Mouse (Mus musculus) brain, adult 2 months (tissue): Measurements from ENCODE around the gene P2ry10b.

Experiments
- DNase-seq: peaks from one replicate; pipeline ENCODE4 v3.0.0; 2011; ENCODE audit warnings: low read depth, low spot score

Gene P2ry10b

DNA sequence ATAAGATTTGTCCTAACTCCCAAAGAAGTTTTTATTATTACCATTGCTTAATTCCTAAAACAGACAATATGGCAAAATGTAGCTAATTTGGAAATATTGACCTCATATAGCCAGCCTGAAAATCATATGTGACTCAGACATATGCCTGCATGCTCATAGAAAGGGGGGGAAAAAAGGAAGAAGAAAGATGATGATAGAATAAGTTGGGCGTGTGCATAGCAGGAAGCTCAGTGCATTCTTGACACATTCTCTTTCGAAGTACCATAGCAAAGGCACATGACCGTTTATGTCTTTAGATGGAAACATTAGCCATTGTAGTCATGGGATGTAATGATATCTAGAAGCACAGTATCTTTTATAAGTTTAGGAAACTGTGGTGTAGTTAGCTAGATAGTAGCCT is at the start of gene P2ry10b:
Gene P2ry10b (plus strand): TSS at position 247 of the 400 bp plus-strand sequence.
- no peak for DNase-seq

DNA sequence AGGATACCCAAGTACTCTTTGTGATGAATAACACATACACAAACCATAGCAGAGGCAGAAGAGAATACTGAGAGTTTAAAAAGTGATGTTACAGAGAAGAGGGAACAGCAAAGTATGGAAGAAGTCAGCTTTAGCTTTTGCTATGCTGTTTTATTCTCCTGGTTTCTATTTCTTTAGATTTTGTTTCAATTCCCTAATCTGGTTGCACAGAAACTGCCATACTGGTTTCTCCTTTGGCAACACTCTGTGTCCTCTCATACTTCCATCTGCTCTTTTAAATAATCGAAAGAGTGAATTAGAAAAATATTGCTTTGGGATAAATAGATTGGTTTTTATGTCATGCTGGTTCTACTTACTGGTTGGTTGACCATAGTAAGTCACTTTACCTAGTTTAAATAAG is 32.4 kb upstream of the P2ry10b start:
- no peak for DNase-seq

DNA sequence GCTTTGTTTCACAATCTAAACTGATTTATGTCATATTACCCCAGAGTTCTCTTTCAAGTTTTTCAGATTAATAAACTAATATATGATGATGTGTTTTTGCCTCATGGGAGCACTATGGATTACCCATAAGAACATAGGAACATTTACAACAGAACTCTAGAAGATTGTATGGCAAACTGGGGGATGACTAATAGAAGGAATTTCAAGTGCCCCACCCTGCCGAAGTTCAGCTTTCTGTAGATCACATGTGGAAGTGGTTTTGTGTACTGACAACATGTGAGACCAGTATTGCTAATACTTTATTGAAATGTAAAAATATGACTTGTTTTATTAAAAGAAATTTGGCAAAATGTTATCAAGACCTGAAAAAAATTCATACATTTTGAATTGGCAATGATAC is 31.7 kb upstream of the P2ry10b start:
- no peak for DNase-seq

DNA sequence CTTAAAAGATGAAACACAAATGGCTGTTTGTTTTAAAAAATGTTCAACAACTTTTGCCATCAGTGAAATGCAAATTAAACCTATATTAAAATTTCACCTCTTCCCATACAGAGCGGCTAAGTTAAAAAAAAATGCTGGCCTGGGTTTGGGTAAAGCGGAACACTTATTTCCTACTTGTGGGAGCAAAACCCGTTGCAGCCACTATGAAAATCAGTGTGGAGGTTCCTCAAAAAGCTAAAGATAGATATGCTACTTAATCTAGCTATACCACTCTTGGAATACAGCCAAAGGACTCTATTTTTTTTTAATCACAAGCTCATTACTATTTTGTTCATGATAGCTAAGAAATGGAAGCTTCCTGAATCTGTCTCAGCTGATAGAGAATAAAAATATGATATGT is 5.5 kb upstream of the P2ry10b start:
- DNase-seq = no peak

DNA sequence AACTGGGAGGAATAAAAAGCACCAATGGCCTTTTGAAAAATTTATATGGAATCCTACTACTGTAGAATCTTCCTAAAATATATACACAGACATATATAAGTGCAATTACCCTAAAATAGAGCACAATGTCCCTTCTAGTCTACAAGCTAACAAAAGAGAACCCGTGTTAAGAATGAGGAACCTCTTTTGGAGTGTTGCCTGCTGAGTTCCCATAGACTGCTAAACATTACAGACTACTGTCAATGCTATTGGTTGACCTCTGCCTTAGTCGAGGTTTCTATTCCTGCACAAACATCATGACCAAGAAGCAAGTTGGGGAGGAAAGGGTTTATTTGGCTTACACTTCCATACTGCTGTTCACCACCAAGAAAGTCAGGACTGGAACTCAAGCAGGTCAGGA is 4.8 kb upstream of the P2ry10b start:
- no peak for DNase-seq

DNA sequence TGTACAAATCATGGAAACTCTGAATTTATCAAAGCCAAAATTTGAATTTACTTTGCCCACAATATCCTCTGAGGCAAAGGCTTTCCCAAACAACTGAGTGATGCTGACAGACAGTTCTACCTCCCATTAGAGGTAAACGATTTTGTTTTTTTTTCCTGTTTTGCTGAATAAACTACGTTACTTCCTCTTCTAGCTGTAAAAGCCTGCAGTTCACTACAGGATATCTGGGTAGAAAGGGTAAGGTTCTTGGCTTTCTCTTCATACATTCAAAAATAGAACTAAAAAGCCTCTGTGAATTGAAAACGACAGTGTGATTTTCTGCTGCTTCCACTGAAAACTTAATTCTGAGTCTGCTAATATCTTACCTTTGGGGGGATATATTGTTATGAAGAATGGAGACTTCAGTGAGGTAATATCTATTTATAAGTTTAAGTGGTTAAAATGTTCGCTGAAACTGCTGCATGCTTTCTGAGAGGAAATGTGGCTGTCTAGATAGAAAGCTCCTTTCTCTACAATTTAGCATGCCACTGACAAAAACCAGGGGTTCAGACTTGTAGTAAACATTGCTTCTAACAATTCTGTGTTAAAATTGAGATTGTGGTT is 765 bp downstream of the P2ry10b start:
- peak; percentile 0 for DNase-seq

DNA sequence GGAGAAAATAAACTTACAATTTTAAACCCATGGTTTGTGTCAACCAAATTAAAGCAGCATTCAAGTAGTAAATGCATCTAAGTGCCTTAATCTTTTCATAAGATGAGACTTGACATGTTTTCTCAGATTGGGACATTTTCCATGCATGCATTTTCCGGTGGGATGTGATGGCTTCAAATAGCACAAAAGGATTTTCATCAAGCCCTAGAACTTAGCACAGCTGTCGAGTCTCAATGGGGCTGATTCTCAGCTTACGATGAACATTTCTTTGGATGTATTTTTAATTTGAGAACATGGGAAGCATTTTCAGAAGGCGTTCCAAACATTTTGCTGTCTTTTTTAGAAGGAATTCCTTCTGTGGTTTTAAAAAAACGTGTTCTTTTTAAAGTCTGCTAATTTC is 1.3 kb downstream of the P2ry10b start:
- peak; percentile 16 for DNase-seq

DNA sequence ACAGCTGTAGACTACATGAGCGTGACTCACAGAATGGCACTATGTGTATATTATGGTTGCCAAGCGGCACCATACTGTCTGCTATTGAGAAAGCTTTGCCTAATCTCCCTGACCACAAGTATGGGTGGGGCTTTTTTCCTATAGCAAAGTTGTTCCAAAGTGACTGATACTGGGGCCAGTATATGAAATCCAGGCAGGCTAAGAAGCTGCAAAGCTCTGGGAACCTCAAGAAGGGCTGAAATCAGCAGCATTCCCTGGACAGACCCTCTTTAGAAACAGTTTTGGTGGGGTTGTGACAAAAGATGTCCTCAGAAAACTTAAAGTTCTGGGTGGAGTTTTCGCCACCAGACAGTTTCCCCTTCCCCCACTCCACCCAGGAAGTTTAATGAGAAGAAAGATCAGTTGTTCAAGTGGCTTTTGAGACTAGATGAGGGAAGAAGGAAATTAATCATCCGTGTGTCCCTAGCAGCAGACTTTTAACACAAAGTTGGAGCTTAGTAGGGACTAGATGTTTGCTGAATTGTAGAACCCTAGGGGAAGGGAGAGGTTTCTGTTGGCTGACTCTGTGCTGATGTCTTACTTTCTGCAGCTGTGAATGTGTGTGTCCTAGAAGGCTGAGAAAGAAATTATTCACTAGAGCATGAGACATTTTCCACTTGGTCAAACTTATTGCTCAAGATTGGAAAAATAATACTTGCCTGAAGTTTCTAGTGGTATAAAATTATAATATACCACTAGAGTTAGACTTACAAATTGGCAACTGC is 2.2 kb downstream of the P2ry10b start:
- DNase-seq = peak; percentile 7

DNA sequence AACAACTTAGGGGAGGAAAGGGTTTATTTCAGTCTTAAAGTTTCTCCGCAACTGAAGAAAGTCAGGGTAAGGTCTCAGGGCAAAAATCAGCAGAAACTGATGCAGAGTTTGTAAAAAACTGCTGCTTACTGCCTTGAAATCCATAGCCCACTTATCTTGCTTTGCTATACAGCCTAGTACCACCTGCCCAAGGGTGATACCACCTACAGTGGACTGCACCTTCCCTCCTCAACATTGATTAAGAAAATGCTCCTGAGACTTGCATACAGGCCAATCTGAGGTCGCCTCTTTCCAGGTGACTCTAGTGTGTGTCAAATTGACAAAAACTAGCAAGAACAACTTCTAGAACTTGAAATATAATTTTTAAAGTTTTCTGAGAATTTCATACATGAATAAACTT is 7.3 kb downstream of the P2ry10b start:
- DNase-seq = no peak

DNA sequence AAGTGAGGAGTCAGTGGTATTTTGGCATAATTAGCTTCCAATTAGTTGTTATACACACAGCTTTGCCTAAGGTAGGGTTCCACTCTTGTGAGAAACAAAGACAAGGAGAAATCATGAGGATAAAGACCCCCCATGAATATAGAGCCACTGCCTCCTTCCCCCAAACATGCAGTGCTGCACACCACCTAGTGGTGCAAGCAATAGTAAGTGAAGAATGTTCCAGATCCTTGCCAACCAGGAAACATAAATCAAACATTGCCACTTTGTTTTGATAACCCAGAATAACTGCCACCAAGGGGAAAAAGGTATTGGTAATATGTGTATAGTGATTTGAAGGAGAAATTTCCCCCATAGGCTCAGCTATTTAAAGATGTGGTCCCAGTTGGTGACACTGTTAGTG is 11.8 kb downstream of the P2ry10b start:
- DNase-seq = no peak

DNA sequence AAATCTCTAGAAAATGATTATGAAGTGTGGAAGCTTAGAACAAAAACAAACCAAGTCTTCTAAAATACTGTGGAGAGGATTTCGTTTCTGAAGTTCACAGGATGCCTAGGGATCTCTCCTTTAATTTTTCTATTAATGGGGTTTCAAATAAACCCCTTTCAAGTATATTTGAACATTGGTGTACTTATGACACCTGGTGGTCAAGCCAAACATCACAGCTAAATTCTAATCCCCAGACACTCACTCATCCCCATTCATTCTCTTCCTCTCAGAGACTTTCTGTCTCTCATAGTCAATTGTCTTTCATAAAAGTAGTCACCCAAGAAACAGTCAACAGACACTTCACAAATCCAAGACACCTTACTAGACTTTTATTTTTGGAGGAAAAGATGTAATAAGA is 19.6 kb downstream of the P2ry10b start:
- peak; percentile 10 for DNase-seq

DNA sequence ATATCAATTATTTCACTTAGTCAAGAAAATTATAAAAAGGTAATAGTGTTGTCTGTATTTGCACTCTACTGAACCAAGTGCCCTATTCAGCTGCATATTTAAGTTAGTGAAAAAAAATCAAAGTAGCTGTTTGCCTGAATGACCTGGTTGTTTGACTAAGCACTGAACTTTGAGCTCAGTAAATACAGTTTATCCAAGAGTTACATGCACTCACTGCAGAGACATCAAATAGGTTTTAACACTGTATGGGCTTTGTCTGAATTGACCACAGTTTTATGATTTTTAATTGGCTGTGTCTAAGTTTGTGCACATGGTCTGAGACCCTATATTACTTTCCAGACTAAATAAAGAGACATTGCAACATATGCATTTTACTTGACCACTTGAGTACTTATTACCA is 20.4 kb downstream of the P2ry10b start:
- DNase-seq = no peak

DNA sequence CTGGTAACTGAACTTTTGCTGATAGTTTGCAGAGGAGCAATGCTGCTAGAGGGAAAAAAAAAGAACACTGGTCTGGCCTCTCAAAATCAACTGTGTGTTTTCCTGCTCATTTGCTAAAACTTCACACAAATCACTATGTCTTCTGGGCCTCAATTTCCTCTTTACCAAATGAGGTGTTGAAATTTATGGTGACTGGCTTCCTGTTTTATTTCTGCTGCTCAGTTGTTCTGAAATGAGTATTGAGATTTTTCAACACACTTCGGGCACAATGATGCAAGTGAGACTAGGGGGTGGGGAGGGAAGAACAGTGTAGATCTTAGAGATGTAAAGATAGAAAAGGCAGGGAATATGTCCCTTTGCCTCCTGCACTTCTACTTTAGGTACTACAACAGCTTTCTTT is 30.0 kb downstream of the P2ry10b start:
- DNase-seq = no peak

DNA sequence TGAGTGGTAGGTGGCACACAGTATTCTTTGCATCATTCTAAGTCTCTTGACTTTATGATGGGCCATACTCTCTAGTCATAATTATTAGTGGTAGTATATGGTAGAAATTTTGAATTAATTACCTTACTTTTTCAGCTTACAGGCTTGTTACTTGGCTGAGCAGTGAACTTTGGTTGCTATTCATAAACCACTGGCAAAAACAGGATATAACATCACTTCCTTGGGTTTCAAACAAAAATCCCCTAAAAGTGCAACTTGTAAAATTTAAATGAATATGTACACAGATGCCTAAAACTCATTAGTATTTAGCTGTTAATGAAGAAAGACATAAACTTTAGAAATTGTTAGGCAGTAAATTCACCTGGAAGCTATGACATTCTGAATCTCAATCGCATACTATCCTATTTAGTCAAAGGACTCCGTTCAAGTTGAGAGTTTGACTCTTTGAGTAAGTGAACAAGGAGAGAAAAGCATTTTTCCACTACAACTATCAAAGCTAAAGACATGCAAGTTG is 68.9 kb downstream of the P2ry10b start:
- no peak for DNase-seq
